Mouse (Mus musculus) CH12.LX (cell line): Measurements from ENCODE around the gene Rnf151. TPM values are rescaled to one million over a fixed set of nuclear protein-coding genes. Genes with fewer than 3 reads are reported as not detected.

ENCODE experiments used
- DNase-seq: peaks from one replicate; pipeline ENCODE4 v3.0.0-alpha.2; 2013; ENCODE audit errors: extremely low read depth
- H3K27ac ChIP-seq: 2 replicates; pipeline ENCODE4 v1.5.1; 2012; ENCODE audit warnings: low read depth, mild to moderate bottlenecking, control low read depth, moderate library complexity; ENCODE audit not compliant: insufficient read depth
- H3K27me3 ChIP-seq: replicated peaks from 2 replicates; pipeline ENCODE3; 2012; ENCODE audit warnings: inconsistent platforms
- H3K36me3 ChIP-seq, 2 experiments: replicated peaks in 1 of 2; 2 replicates each; pipeline versions ENCODE3 to v1.6.1; 2012; ENCODE audit warnings: inconsistent platforms in 1 of 2, low read length in 1 of 2, mild to moderate bottlenecking in 1 of 2, mixed read lengths in 1 of 2, moderate library complexity in 1 of 2; ENCODE audit not compliant: control insufficient read depth in 1 of 2, insufficient read depth in 1 of 2
- H3K4me1 ChIP-seq, 2 experiments: 2 replicates each; pipeline ENCODE4 v1.6.1; 2012; ENCODE audit warnings: inconsistent platforms in 1 of 2, moderate library complexity in 1 of 2; ENCODE audit not compliant: insufficient read depth in 2 of 2, control insufficient read depth in 1 of 2
- H3K4me2 ChIP-seq: 2 replicates; pipeline ENCODE4 v1.6.1; 2012; ENCODE audit warnings: low read depth, mild to moderate bottlenecking, control low read depth; ENCODE audit not compliant: poor library complexity, insufficient read depth, severe bottlenecking
- H3K4me3 ChIP-seq, 3 experiments: fragments of 150-350 bp in 1 of 3; sonication (generic) in 1 of 3; replicated peaks in 1 of 3; 2 replicates each; pipeline versions ENCODE3 to v1.5.1; 2011 to 2012; ENCODE audit warnings: low read depth in 2 of 3, low read length in 2 of 3, mild to moderate bottlenecking in 2 of 3, moderate library complexity in 2 of 3, control low read depth in 1 of 3, improper control_type of control experiment in 1 of 3, inconsistent platforms in 1 of 3, mixed read lengths in 1 of 3; ENCODE audit not compliant: poor library complexity in 1 of 3
- H3K79me2 ChIP-seq: replicated peaks from 2 replicates; pipeline ENCODE4 v1.6.1; 2012; ENCODE audit warnings: mild to moderate bottlenecking, moderate library complexity; ENCODE audit not compliant: control insufficient read depth, poor library complexity, insufficient read depth, severe bottlenecking; ENCODE audit errors: extremely low read depth
- H3K9ac ChIP-seq: 2 replicates; pipeline ENCODE4 v1.6.1; 2012; ENCODE audit warnings: low read depth, mild to moderate bottlenecking, control low read depth, moderate library complexity; ENCODE audit not compliant: insufficient read depth
- H3K9me3 ChIP-seq: replicated peaks from 2 replicates; pipeline ENCODE3; 2012; ENCODE audit warnings: low read length, inconsistent platforms, mixed read lengths
- CHD1 ChIP-seq: IDR thresholded peaks from 2 replicates; pipeline ENCODE4 v1.6.1; 2012; ENCODE audit warnings: low read depth, low read length, improper control_type of control experiment, inconsistent platforms
- CHD2 ChIP-seq: IDR thresholded peaks from 2 replicates; pipeline ENCODE4 v1.6.1; 2011; ENCODE audit warnings: low read length, improper control_type of control experiment
- ELF1 ChIP-seq: IDR thresholded peaks from 2 replicates; pipeline ENCODE4 v1.6.1; 2014; ENCODE audit warnings: low read depth, mild to moderate bottlenecking, inconsistent platforms, low read length, improper control_type of control experiment
- ETS1 ChIP-seq: conservative IDR thresholded peaks from 2 replicates; pipeline ENCODE4 v1.6.1; 2012; ENCODE audit warnings: low read depth, mild to moderate bottlenecking, inconsistent platforms, low read length, improper control_type of control experiment, moderate library complexity
- KAT2A ChIP-seq: IDR thresholded peaks from 2 replicates; pipeline ENCODE4 v1.6.1; 2012; ENCODE audit warnings: low read length, improper control_type of control experiment, inconsistent platforms; ENCODE audit not compliant: insufficient replicate concordance
- MAFK ChIP-seq: IDR thresholded peaks from 2 replicates; pipeline ENCODE4 v1.6.1; 2011; ENCODE audit warnings: low read length, improper control_type of control experiment; ENCODE audit not compliant: insufficient replicate concordance
- MAX ChIP-seq: IDR thresholded peaks from 2 replicates; pipeline ENCODE4 v1.6.1; 2011; ENCODE audit warnings: low read length, improper control_type of control experiment
- MAZ ChIP-seq: IDR thresholded peaks from 2 replicates; pipeline ENCODE4 v1.6.1; 2012; ENCODE audit warnings: low read depth, mild to moderate bottlenecking, inconsistent platforms, low read length, improper control_type of control experiment, moderate library complexity
- MEF2A ChIP-seq: IDR thresholded peaks from 2 replicates; pipeline ENCODE4 v1.6.1; 2014; ENCODE audit warnings: low read depth, mild to moderate bottlenecking, inconsistent platforms, low read length, improper control_type of control experiment, borderline replicate concordance
- MYC ChIP-seq: IDR thresholded peaks from 2 replicates; pipeline ENCODE4 v1.6.1; 2011; ENCODE audit warnings: low read depth, mild to moderate bottlenecking, improper control_type of control experiment, low read length
- NELFE ChIP-seq: IDR thresholded peaks from 2 replicates; pipeline ENCODE4 v1.6.1; 2011; ENCODE audit warnings: low read depth, low read length, improper control_type of control experiment
- POLR2A ChIP-seq: IDR thresholded peaks from 2 replicates; pipeline ENCODE4 v1.6.1; 2011; ENCODE audit warnings: low read depth, mild to moderate bottlenecking, improper control_type of control experiment, low read length
- POLR2AphosphoS2 ChIP-seq: IDR thresholded peaks from 2 replicates; pipeline ENCODE4 v1.6.1; 2011; ENCODE audit warnings: low read depth, low read length, improper control_type of control experiment
- SIN3A ChIP-seq: IDR thresholded peaks from 2 replicates; pipeline ENCODE4 v1.6.1; 2012; ENCODE audit warnings: low read length, improper control_type of control experiment, inconsistent platforms
- SMC3 ChIP-seq: IDR thresholded peaks from 2 replicates; pipeline ENCODE4 v1.6.1; 2011; ENCODE audit warnings: low read depth, low read length, improper control_type of control experiment
- dilution Hi-C: fragments of 300-500 bp; cut with MboI; formaldehyde crosslinking; loops from 2 replicates; pipeline ENCODE4 v1.14.3; 2020; ENCODE audit warnings: low sequenced_read_pairs; ENCODE audit not compliant: extremely low pct_unique_long_range_greater_than_20kb, extremely low pct_ligation_motif_present
- in situ Hi-C: fragments of 300-500 bp; cut with MboI; formaldehyde crosslinking; loops from 3 replicates; pipeline ENCODE4 v1.14.3; 2019; ENCODE audit warnings: low sequenced_read_pairs, low pct_ligation_motif_present, low pct_unique_long_range_greater_than_20kb, mixed read lengths
- polyA plus RNA-seq: library from polyadenylated mRNA; unstranded; fragments of >175 nt; gene quantifications from 2 replicates; pipeline ENCODE4 v1.2.1, GENCODE M21; 2012; ENCODE audit warnings: low read depth; ENCODE audit not compliant: insufficient read length
- total RNA-seq, 2 experiments: library from RNA; depleted of rRNA; stranded (reverse); fragments of 300-350 nt in 1 of 2; fragments of >200 nt in 1 of 2; gene quantifications; 2 replicates each; pipeline ENCODE4 v1.2.3; 2012 to 2014

Rnf151 gene
- total and polyA plus RNA-seq, 3 experiments, result 0.34 to 0.59 TPM; not detected in 1

DNA sequence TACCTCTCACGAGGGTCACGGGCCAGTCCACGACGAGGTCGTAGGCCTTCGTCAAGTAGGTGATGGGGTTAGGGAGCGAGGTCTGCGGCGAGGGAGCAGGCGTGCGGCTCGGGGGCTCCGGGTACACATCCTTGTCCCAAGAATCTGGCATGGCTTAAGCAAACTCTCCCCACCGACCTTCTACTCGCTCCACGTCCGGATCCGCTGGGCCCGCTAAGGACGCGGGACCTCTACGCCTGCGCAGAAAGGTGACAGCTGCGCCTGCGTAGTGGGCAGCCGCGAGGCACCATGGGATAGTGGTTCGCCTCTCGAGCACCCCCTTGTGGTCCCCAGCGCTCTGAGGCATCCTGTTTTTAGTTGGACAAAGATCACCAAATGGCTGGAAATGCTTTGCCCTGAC is 6.3 kb upstream of the Rnf151 start, which contains the start of gene Ndufb10 (continued):
- peak; percentile 64; the same call in 1 of the 2 replicates for TF ChIP-seq MYC
- TF ChIP-seq KAT2A, result peak; percentile 79; the same call in 1 of the 2 replicates
- TF ChIP-seq MAFK, result no peak
- TF ChIP-seq MAX, result peak; percentile 35; the same call in 1 of the 2 replicates
- TF ChIP-seq SIN3A, result peak; percentile 71
- TF ChIP-seq MEF2A, result peak; percentile 67
- TF ChIP-seq CHD1, result no peak
- no peak for TF ChIP-seq ETS1
- no peak for TF ChIP-seq MAZ

DNA sequence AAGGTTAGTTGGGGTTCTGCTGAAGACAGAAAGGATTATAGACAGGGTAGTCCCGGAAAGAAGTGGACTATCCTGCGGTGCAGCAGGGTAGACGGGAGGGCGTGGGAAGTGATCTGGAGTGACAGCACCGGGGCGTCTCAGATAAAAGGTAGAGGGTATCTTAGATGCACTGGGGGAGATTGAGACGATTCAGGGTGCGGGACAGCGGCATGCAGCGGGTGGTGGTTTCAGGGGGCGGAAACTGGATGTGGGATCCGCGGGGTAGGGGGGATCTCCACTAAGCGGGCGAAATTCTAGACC is 6.0 kb upstream of the Rnf151 start:
- Histone ChIP-seq H3K9me3 (no peaks in the 10 kb centered on the region), H3K4me1 (peaks cover 5 to 15% of the 10 kb centered on the region in 2 experiments; a peak in 3 of 4 replicates), H3K79me2 (peaks cover 42% of the 10 kb centered on the region), H3K27me3 (no peaks in the 10 kb centered on the region), H3K4me3 (peak overlapping the region; percentile 66 to 89 (median 89)), H3K9ac (peak overlapping the region; percentile 90), H3K4me2 (peak overlapping the region; percentile 98)
- dilution Hi-C loops, result no loop called here
- in situ Hi-C loops, result no loop called here
- TF ChIP-seq SMC3 (no peak), MAX (no peak), ELF1 (no peak), NELFE (no peak)
- TF ChIP-seq, all 38 proteins: peak for 0
- DNase-seq, result no peak
- H3K27ac ChIP-seq, result peak overlapping the region; percentile 56
- peaks cover 20 to 21% of the 10 kb centered on the region in 2 experiments for H3K36me3 ChIP-seq

DNA sequence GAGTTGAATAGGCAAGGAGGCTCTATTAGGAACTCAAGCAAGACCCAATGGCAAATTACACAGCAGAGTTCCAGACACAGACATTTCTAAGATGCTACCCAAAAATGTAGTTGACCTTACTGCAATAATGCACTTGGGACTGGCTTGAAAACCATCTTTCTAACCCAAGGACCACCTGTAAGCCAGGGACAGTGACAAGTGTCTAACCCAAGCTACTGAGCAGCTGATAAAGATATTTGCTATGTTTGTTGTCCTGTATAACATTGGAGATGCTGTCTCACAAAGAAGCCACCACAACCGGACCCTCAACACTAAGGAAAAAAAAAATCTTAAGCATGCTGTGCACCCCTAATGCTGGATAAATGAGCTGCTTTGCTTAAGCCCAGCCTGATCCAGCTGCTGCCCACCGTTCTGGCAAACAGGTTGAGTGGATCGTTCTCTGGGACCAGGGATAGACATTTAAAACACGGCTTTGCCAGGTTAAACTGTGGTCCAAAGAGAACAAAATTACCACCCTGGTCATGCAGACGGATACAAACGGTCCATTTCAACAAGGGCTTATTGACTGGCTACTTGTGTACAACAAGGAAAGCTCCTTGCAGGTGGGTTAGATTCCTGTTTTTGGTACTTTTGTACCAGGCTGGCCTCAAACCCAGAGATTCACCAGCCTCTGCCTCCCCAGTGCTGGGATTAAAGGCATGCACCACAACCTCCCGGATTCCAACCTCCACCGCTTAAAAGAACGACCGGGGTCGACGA is 5.4 kb upstream of the Rnf151 start:
- peak overlapping the region; percentile 90 for H3K9ac ChIP-seq
- in situ Hi-C loops (no loop called here), dilution Hi-C loops (no loop called here)
- H3K4me3 ChIP-seq, result peak overlapping the region; percentile 66 to 89 (median 89)
- H3K79me2 ChIP-seq, result peaks cover 47% of the 10 kb centered on the region
- peak; percentile 55 for DNase-seq
- peak overlapping the region; percentile 56 for H3K27ac ChIP-seq
- peaks cover 5 to 20% of the 10 kb centered on the region in 2 experiments; a peak in 3 of 4 replicates for H3K4me1 ChIP-seq
- H3K36me3 ChIP-seq, result peaks cover 24 to 25% of the 10 kb centered on the region in 2 experiments
- TF ChIP-seq CHD2, result peak; percentile 23; the same call in 1 of the 2 replicates
- peak; percentile 5 for TF ChIP-seq POLR2A
- no peak for TF ChIP-seq MYC
- peak; percentile 25; the same call in 1 of the 2 replicates for TF ChIP-seq SIN3A
- peak; percentile 62; the same call in 1 of the 2 replicates for TF ChIP-seq POLR2AphosphoS2
- H3K4me2 ChIP-seq, result peak overlapping the region; percentile 98
- H3K27me3 ChIP-seq, result no peaks in the 10 kb centered on the region
- H3K9me3 ChIP-seq, result no peaks in the 10 kb centered on the region
